Mouse (Mus musculus): ENCODE results near the gene Tmem213. TPM values are rescaled to one million over a fixed set of nuclear protein-coding genes. Genes with fewer than 3 reads are reported as not detected.

Tmem213 gene
- not detected in 2 replicates for polyA plus RNA-seq (2015; fragmentation: Nextera tagmentation; extraction: Ambion mirVana)

DNA sequence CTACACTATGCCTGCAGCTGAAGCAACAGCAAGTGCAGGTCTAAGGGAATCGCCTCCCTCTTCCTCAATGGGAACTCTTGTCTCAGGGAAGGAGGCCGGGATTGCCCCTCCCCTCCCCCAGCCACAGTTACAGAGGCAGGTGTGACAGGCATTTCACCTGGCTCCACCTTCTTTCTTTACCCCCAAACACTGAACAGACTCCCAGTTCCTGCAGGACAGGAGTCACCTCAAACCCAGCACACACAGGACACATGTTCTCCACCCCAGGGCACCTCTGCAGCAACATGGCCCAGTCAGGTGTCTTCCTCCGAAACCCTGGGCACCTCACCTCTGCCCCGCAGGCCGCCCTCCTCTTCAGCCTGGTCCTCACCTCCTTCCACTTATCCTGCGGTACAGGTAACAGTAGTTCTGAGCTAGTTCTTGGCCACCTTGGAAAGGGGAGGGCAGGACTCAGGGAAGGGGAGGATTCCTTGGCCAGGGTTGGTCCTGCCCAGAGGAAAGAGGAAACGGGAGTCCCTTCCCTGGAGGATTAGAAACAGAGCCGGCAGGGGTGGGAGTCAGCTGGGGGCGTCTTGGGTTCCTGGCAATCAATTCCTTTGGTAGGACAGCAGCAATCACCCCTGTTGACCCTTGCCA, at the start of gene Tmem213:
Gene Tmem213, plus strand, starts transcription at position 96 of the 636 bp plus-strand sequence.

DNA sequence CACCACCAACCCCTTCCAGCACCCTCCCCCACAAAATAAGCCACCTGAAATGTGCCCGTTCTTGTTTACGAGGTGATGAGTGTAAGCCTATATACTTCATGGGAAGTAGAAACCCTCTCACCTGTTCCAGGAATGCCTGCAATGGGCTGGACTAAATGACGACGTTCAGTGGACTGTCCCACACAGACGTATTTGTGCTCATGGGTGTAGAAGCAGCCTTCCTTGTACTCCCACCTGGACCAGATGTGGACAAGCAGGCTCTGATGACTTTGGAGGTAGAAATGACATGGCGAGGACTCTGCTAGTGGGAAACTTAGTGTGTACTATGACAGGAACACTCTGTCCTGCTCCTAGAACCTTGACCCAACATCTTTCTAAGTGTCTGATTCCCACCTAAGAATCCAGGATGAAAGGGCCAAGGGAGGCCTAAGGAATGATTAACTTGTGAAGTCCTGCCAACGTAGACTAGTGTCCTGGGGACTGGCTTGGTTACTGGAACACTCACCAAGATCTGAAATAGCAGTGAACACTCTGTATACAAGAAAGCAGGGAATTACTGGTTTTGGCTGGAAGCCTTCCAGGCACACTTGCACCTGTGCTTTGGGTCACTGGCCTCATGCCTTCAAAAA, 15.3 kb downstream of the Tmem213 start, which contains the start of gene Atp6v0a4:
Gene Atp6v0a4, minus strand, starts transcription at position 380 of the 629 bp plus-strand sequence.

Other genes with a start within 250 kb of the Tmem213 start
- 14.7 TPM in 2 replicates for gene Trim24, start 238.4 kb upstream of the Tmem213 start, polyA plus RNA-seq (2015; fragmentation: Nextera tagmentation; extraction: Ambion mirVana)
- 0.57 and 0.97 TPM in 2 replicates for gene Svopl, start 62.3 kb upstream of the Tmem213 start, polyA plus RNA-seq (2015; fragmentation: Nextera tagmentation; extraction: Ambion mirVana)
- gene Atp6v0a4, start 15.3 kb downstream of the Tmem213 start, polyA plus RNA-seq (2015; fragmentation: Nextera tagmentation; extraction: Ambion mirVana), result 0.31 and 0.36 TPM in 2 replicates
- 7.8 and 9.5 TPM in 2 replicates for gene D630045J12Rik, start 144.8 kb downstream of the Tmem213 start, polyA plus RNA-seq (2015; fragmentation: Nextera tagmentation; extraction: Ambion mirVana)
- gene Zc3hav1l, start 190.0 kb downstream of the Tmem213 start, polyA plus RNA-seq (2015; fragmentation: Nextera tagmentation; extraction: Ambion mirVana), result 3.3 and 3.4 TPM in 2 replicates
- gene Zc3hav1, start 245.3 kb downstream of the Tmem213 start, polyA plus RNA-seq (2015; fragmentation: Nextera tagmentation; extraction: Ambion mirVana), result 2.5 and 2.7 TPM in 2 replicates

Measured in neural tube, postnatal 0 days (tissue).